Mouse (Mus musculus) MEL (cell line): ENCODE data around the gene Tmbim6. TPM values are rescaled to one million over a fixed set of nuclear protein-coding genes. Genes with fewer than 3 reads are reported as not detected.

ENCODE experiments used
- DNase-seq: peaks from one replicate; pipeline ENCODE4 v3.0.0; 2011; ENCODE audit warnings: low read depth, low spot score
- H3K27ac ChIP-seq: 2 replicates; pipeline ENCODE4 v1.5.1; 2012; ENCODE audit warnings: low read depth, mild to moderate bottlenecking, control low read depth, low read length, moderate library complexity; ENCODE audit not compliant: control insufficient read depth
- H3K27me3 ChIP-seq, 2 experiments: fragments of 150-350 bp in 1 of 2; sonication (generic) in 1 of 2; 2 replicates each; pipeline ENCODE4 v1.6.1; 2012; ENCODE audit warnings: low read length in 2 of 2, mild to moderate bottlenecking in 2 of 2, improper control_type of control experiment in 1 of 2, moderate library complexity in 1 of 2; ENCODE audit not compliant: insufficient read depth in 2 of 2, control insufficient read depth in 1 of 2
- H3K36me3 ChIP-seq, 2 experiments: 2 replicates each; pipeline ENCODE4 v1.6.1; 2012 to 2014; ENCODE audit warnings: low read length in 2 of 2, improper control_type of control experiment in 1 of 2, inconsistent platforms in 1 of 2, mild to moderate bottlenecking in 1 of 2; ENCODE audit not compliant: insufficient read depth in 2 of 2, control insufficient read depth in 1 of 2
- H3K4me1 ChIP-seq, 2 experiments: fragments of 150-350 bp in 1 of 2; sonication (generic) in 1 of 2; 2 replicates each; pipeline ENCODE4 v1.6.1; 2012; ENCODE audit warnings: low read length in 2 of 2, improper control_type of control experiment in 1 of 2, mild to moderate bottlenecking in 1 of 2; ENCODE audit not compliant: insufficient read depth in 2 of 2, control insufficient read depth in 1 of 2
- H3K4me3 ChIP-seq, 2 experiments: fragments of 150-350 bp in 1 of 2; sonication (generic) in 1 of 2; 2 replicates each; pipeline ENCODE4 v1.5.1; 2012; ENCODE audit warnings: low read depth in 2 of 2, low read length in 2 of 2, mild to moderate bottlenecking in 2 of 2, moderate library complexity in 2 of 2, control low read depth in 1 of 2, improper control_type of control experiment in 1 of 2; ENCODE audit not compliant: control insufficient read depth in 1 of 2, insufficient read depth in 1 of 2
- H3K79me2 ChIP-seq: 2 replicates; pipeline ENCODE4 v1.6.1; 2012; ENCODE audit warnings: mild to moderate bottlenecking, low read length, moderate library complexity; ENCODE audit not compliant: control insufficient read depth, poor library complexity, insufficient read depth
- H3K9ac ChIP-seq: 2 replicates; pipeline ENCODE4 v1.6.1; 2012; ENCODE audit warnings: low read depth, mild to moderate bottlenecking, control low read depth, low read length, moderate library complexity; ENCODE audit not compliant: control insufficient read depth, poor library complexity, severe bottlenecking
- H3K9me3 ChIP-seq: fragments of 150-350 bp; sonication (generic); replicated peaks from 2 replicates; pipeline ENCODE4 v1.6.1; 2012; ENCODE audit warnings: mild to moderate bottlenecking, low read length, improper control_type of control experiment, moderate library complexity; ENCODE audit not compliant: insufficient read depth
- BHLHE40 ChIP-seq: IDR thresholded peaks from 2 replicates; pipeline ENCODE4 v1.6.1; 2012; ENCODE audit warnings: low read depth, mild to moderate bottlenecking, inconsistent platforms, low read length, improper control_type of control experiment, borderline replicate concordance
- CHD1 ChIP-seq: IDR thresholded peaks from 2 replicates; pipeline ENCODE4 v1.6.1; 2012; ENCODE audit warnings: low read depth, mild to moderate bottlenecking, inconsistent platforms, low read length, improper control_type of control experiment
- CHD2 ChIP-seq: IDR thresholded peaks from 2 replicates; pipeline ENCODE4 v1.6.1; 2011; ENCODE audit warnings: low read length, improper control_type of control experiment
- CTCF ChIP-seq, 3 experiments: IDR thresholded peaks in 2 of 3; conservative IDR thresholded peaks in 1 of 3; 2 replicates each; pipeline ENCODE4 v1.5.1; 2011 to 2012; ENCODE audit warnings: low read length in 3 of 3, low read depth in 2 of 3, mild to moderate bottlenecking in 2 of 3, improper control_type of control experiment in 1 of 3, inconsistent platforms in 1 of 3, mixed read lengths in 1 of 3, moderate library complexity in 1 of 3; ENCODE audit not compliant: control insufficient read depth in 1 of 3, insufficient read depth in 1 of 3, poor library complexity in 1 of 3, severe bottlenecking in 1 of 3
- ELF1 ChIP-seq: IDR thresholded peaks from 2 replicates; pipeline ENCODE4 v1.6.1; 2014; ENCODE audit warnings: low read depth, mild to moderate bottlenecking, inconsistent platforms, low read length, improper control_type of control experiment, moderate library complexity
- EP300 ChIP-seq, 2 experiments: IDR thresholded peaks; 2 replicates each; pipeline ENCODE4 v1.6.1; 2011; ENCODE audit warnings: improper control_type of control experiment in 2 of 2, low read length in 2 of 2, low read depth in 1 of 2, mild to moderate bottlenecking in 1 of 2
- GATA1 ChIP-seq: IDR thresholded peaks from 2 replicates; pipeline ENCODE4 v1.6.1; 2011; ENCODE audit warnings: low read depth, low read length, improper control_type of control experiment
- JUND ChIP-seq: IDR thresholded peaks from 2 replicates; pipeline ENCODE4 v1.6.1; 2011; ENCODE audit warnings: low read depth, mild to moderate bottlenecking, improper control_type of control experiment, low read length
- MAX ChIP-seq: IDR thresholded peaks from 2 replicates; pipeline ENCODE4 v1.6.1; 2011; ENCODE audit warnings: low read length, improper control_type of control experiment
- MAZ ChIP-seq: IDR thresholded peaks from 2 replicates; pipeline ENCODE4 v1.6.1; 2012; ENCODE audit warnings: low read depth, mild to moderate bottlenecking, inconsistent platforms, low read length, improper control_type of control experiment
- MEF2A ChIP-seq: IDR thresholded peaks from 2 replicates; pipeline ENCODE4 v1.6.1; 2014; ENCODE audit warnings: low read depth, mild to moderate bottlenecking, inconsistent platforms, low read length, improper control_type of control experiment; ENCODE audit not compliant: poor library complexity, insufficient replicate concordance, severe bottlenecking; ENCODE audit errors: extremely low read depth
- POLR2A ChIP-seq, 2 experiments: IDR thresholded peaks; 2 replicates each; pipeline ENCODE4 v1.6.1; 2011 to 2012; ENCODE audit warnings: low read length in 2 of 2, mild to moderate bottlenecking in 2 of 2, control low read depth in 1 of 2, improper control_type of control experiment in 1 of 2, low read depth in 1 of 2, moderate library complexity in 1 of 2; ENCODE audit not compliant: control insufficient read depth in 1 of 2, insufficient read depth in 1 of 2, poor library complexity in 1 of 2
- POLR2AphosphoS2 ChIP-seq: IDR thresholded peaks from 2 replicates; pipeline ENCODE4 v1.6.1; 2011; ENCODE audit warnings: low read length, improper control_type of control experiment
- POLR2AphosphoS5 ChIP-seq: IDR thresholded peaks from 2 replicates; pipeline ENCODE4 v1.6.1; 2012; ENCODE audit warnings: low read depth, borderline replicate concordance, mild to moderate bottlenecking, inconsistent platforms, low read length, moderate library complexity, mixed read lengths
- RCOR1 ChIP-seq: IDR thresholded peaks from 2 replicates; pipeline ENCODE4 v1.6.1; 2012; ENCODE audit warnings: low read depth, mild to moderate bottlenecking, inconsistent platforms, low read length, improper control_type of control experiment
- SIN3A ChIP-seq: IDR thresholded peaks from 2 replicates; pipeline ENCODE4 v1.6.1; 2012; ENCODE audit warnings: low read length, improper control_type of control experiment, inconsistent platforms
- SMC3 ChIP-seq: IDR thresholded peaks from 2 replicates; pipeline ENCODE4 v1.6.1; 2011; ENCODE audit warnings: low read depth, low read length, improper control_type of control experiment
- TBP ChIP-seq: IDR thresholded peaks from 2 replicates; pipeline ENCODE4 v1.8.0; 2011; ENCODE audit warnings: low read depth, low read length, improper control_type of control experiment
- USF1 ChIP-seq: IDR thresholded peaks from 2 replicates; pipeline ENCODE4 v1.6.1; 2014; ENCODE audit warnings: low read depth, mild to moderate bottlenecking, inconsistent platforms, low read length, improper control_type of control experiment, moderate library complexity
- USF2 ChIP-seq, 2 experiments: IDR thresholded peaks; 2 replicates each; pipeline ENCODE4 v1.6.1; 2011 to 2012; ENCODE audit warnings: improper control_type of control experiment in 2 of 2, low read length in 2 of 2, borderline replicate concordance in 1 of 2, inconsistent platforms in 1 of 2, low read depth in 1 of 2, mild to moderate bottlenecking in 1 of 2; ENCODE audit not compliant: insufficient read depth in 1 of 2
- ZC3H11A ChIP-seq: IDR thresholded peaks from 2 replicates; pipeline ENCODE4 v1.6.1; 2012; ENCODE audit warnings: low read depth, mild to moderate bottlenecking, inconsistent platforms, low read length, improper control_type of control experiment
- ZKSCAN1 ChIP-seq: IDR thresholded peaks from 2 replicates; pipeline ENCODE4 v1.6.1; 2012; ENCODE audit warnings: low read depth, mild to moderate bottlenecking, inconsistent platforms, low read length, improper control_type of control experiment, moderate library complexity
- ZMIZ1 ChIP-seq: IDR thresholded peaks from 2 replicates; pipeline ENCODE4 v1.6.1; 2012; ENCODE audit warnings: low read depth, mild to moderate bottlenecking, inconsistent platforms, low read length, improper control_type of control experiment, moderate library complexity
- polyA plus RNA-seq, 2 experiments: library from polyadenylated mRNA; stranded (reverse) in 1 of 2; unstranded in 1 of 2; fragments of >175 nt in 1 of 2; fragments of >200 nt in 1 of 2; gene quantifications; 2 replicates each; pipeline versions ENCODE4 v1.2.1 to v1.2.4; 2012; ENCODE audit warnings: low replicate concordance in 2 of 2, low read depth in 1 of 2; ENCODE audit not compliant: insufficient read length in 2 of 2, insufficient read depth in 1 of 2, missing spikeins in 1 of 2
- total RNA-seq: library from RNA; depleted of rRNA; stranded (reverse); fragments of 300-350 nt; gene quantifications from 2 replicates; pipeline ENCODE4 v1.2.3, GENCODE M21; 2012

Gene Tmbim6
- total and polyA plus RNA-seq, 3 experiments = 243 to 339 TPM; not detected in 1

- H3K27ac ChIP-seq = no peak overlapping the region
- H3K27me3 ChIP-seq = peaks cover 11 to 35% of the 10 kb centered on the region in 2 experiments
- TF ChIP-seq ZKSCAN1 = no peak
- no peak for TF ChIP-seq POLR2AphosphoS5
- no peak for TF ChIP-seq GATA1
- no peak for TF ChIP-seq CTCF (IDR thresholded peaks at IDR 0.05 in 2 of 3, conservative IDR thresholded peaks at IDR 0.05 in 1 of 3; ENCODE audit: control insufficient read depth in 1 of 3, insufficient read depth in 1 of 3, low read depth in 2 of 3, low read length in 3 of 3, poor library complexity in 1 of 3, severe bottlenecking in 1 of 3)
- TF ChIP-seq USF2 (IDR thresholded peaks at IDR 0.05; ENCODE audit: borderline replicate concordance in 1 of 2, insufficient read depth in 1 of 2, low read depth in 1 of 2, low read length in 2 of 2) = no peak
- no peak for TF ChIP-seq BHLHE40
- TF ChIP-seq EP300 (IDR thresholded peaks at IDR 0.05; ENCODE audit: low read depth in 1 of 2, low read length in 2 of 2) = no peak
- no peak for TF ChIP-seq MAX
- TF ChIP-seq RCOR1 = no peak
- no peak for TF ChIP-seq MEF2A
- TF ChIP-seq CHD1 = no peak
- TF ChIP-seq POLR2AphosphoS2 = no peak
- no peak for TF ChIP-seq MAZ
- no peak for TF ChIP-seq TBP
- H3K4me3 ChIP-seq = no peak overlapping the region
- H3K36me3 ChIP-seq = no peaks in the 10 kb centered on the region
- no peak overlapping the region for H3K9ac ChIP-seq
- H3K4me1 ChIP-seq = no peaks in the 10 kb centered on the region; a peak in 2 of 4 replicates
- DNase-seq = no peak
- no peaks in the 10 kb centered on the region for H3K79me2 ChIP-seq
- no peaks in the 10 kb centered on the region for H3K9me3 ChIP-seq
Observed at GRCm38 (mm10) chr15:99372761-99373160, 19.9 kb upstream of the Tmbim6 start.

- Histone ChIP-seq H3K4me3 (no peak overlapping the region), H3K9me3 (no peaks in the 10 kb centered on the region), H3K4me1 (no peaks in the 10 kb centered on the region; a peak in 2 of 4 replicates), H3K36me3 (no peaks in the 10 kb centered on the region), H3K79me2 (no peaks in the 10 kb centered on the region), H3K9ac (no peak overlapping the region), H3K27ac (no peak overlapping the region), H3K27me3 (peaks cover 11 to 30% of the 10 kb centered on the region in 2 experiments)
- DNase-seq = no peak
- TF ChIP-seq JUND = no peak
- no peak for TF ChIP-seq CHD2
- no peak for TF ChIP-seq SIN3A
- no peak for TF ChIP-seq MAX
- TF ChIP-seq ZKSCAN1 = no peak
- no peak for TF ChIP-seq SMC3
- no peak for TF ChIP-seq ELF1
- TF ChIP-seq ZMIZ1 = no peak
- no peak for TF ChIP-seq CHD1
- no peak for TF ChIP-seq TBP
- no peak for TF ChIP-seq MEF2A
- no peak for TF ChIP-seq ZC3H11A
- TF ChIP-seq POLR2A (IDR thresholded peaks at IDR 0.05; ENCODE audit: control insufficient read depth in 1 of 2, insufficient read depth in 1 of 2, low read depth in 1 of 2, low read length in 2 of 2, poor library complexity in 1 of 2) = no peak
- no peak for TF ChIP-seq USF1
- no peak for TF ChIP-seq EP300 (IDR thresholded peaks at IDR 0.05; ENCODE audit: low read depth in 1 of 2, low read length in 2 of 2)
Observed at GRCm38 (mm10) chr15:99375036-99375435, 17.6 kb upstream of the Tmbim6 start.
